In the genomic region with DNA sequence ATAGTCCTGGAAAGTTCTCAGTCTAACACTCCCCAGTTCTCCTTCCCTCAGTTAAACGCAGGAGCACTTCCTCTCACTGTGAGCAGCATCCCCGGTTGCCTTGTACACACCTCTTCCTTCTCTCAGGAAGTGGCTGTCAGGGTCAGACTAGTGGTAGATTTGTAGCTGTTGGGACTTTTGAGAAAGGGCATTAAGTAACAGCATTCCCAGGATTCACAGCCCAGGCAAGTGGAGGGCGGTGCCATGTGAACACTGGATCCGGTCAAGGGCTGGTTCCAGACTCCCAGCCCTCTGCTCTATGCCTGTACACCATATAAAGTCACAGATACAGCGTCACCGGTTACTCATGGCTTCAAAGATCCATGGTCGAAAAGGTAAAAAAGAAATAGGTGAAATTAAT, we compare ENCODE assay signal across 24 mouse cellular contexts.
DNase-seq lines count a peak whose midpoint lies in the region; ATAC-seq and TF ChIP-seq lines count a peak whose summit lies in the region.
"Had no signal": no experiment of that assay in that cellular context is flagged by ENCODE, and none has a peak within 500 bp of the region (broad histone marks: within the 10 kb centered on the region; RNA-seq: fewer than 3 reads in every experiment).

No protein-coding gene starts in this region.

- no peak for ATAC-seq in kidney, embryonic 15.5 days (replicated peaks; ENCODE audit: low FRiP score)
- ATAC-seq in kidney, embryonic 16.5 days (ENCODE audit: low FRiP score, low TSS enrichment): peak; percentile 65; the same call in 1 of the 2 replicates
- ATAC-seq: activated CD4-positive, CD25-positive, alpha-beta regulatory T cell, adult 4 months; forebrain, embryonic 16.5 days; Patski had no signal

- no peak overlapping the region for H3K4me3 ChIP-seq in kidney, embryonic 15.5 days (replicated peaks)
- H3K4me3 ChIP-seq in kidney, embryonic 16.5 days (ENCODE audit: low read length): no peak overlapping the region
- H3K4me3 ChIP-seq in layer of hippocampus, adult 2 months: no peak overlapping the region
- H3K4me3 ChIP-seq: embryonic facial prominence, embryonic 15.5 days; erythroblast, embryonic 14.5 days; forebrain, embryonic 10.5 days; heart, adult 2 months; heart, embryonic 15.5 days; hindbrain, embryonic 10.5 days had no signal

- no peak overlapping the region for H3K27ac ChIP-seq in kidney, embryonic 15.5 days
- H3K27ac ChIP-seq in kidney, embryonic 16.5 days (ENCODE audit: low read length): no peak overlapping the region
- no peak overlapping the region for H3K27ac ChIP-seq in layer of hippocampus, adult 2 months
- H3K27ac ChIP-seq: embryonic facial prominence, embryonic 15.5 days; forebrain, embryonic 10.5 days; heart, adult 2 months; heart, embryonic 15.5 days; hindbrain, embryonic 10.5 days; hindbrain, embryonic 14.5 days had no signal

- no peak overlapping the region for H3K4me2 ChIP-seq in kidney, embryonic 15.5 days
- no peak overlapping the region for H3K4me2 ChIP-seq in kidney, embryonic 16.5 days (replicated peaks; ENCODE audit: low read depth, low read length)
- H3K4me2 ChIP-seq: embryonic facial prominence, embryonic 15.5 days; heart, embryonic 11.5 days; heart, embryonic 15.5 days; hindbrain, embryonic 14.5 days had no signal

- TF ChIP-seq CTCF in layer of hippocampus, adult 2 months (conservative IDR thresholded peaks at IDR 0.05): no peak

- H3K9me3 ChIP-seq in kidney, embryonic 15.5 days (replicated peaks): no peaks in the 10 kb centered on the region
- no peaks in the 10 kb centered on the region for H3K9me3 ChIP-seq in kidney, embryonic 16.5 days (ENCODE audit: low read length)
- H3K9me3 ChIP-seq: embryonic facial prominence, embryonic 15.5 days; forebrain, embryonic 10.5 days; heart, embryonic 15.5 days; hindbrain, embryonic 10.5 days had no signal

- DNase-seq in kidney, adult 11 months: peak; percentile 50
- DNase-seq in kidney, adult 8-10 months: peak; percentile 26 to 59
- DNase-seq in kidney, postnatal 36 days: peak; percentile 43 to 60
- DNase-seq in retina, embryonic 14.5 days (ENCODE audit: low spot score): no peak
- DNase-seq in layer of hippocampus, adult 2 months (ENCODE audit: low spot score in 2 of 2): no peak
- DNase-seq: adrenal gland, postnatal 14 days; cerebellum, adult 18-20 months; cerebellum, adult 9-11 months; embryo, embryonic 11 days; gastrocnemius, postnatal 10 days; heart, adult 2 months; heart, postnatal 14 days had no signal

- no peak overlapping the region for H3K9ac ChIP-seq in kidney, embryonic 15.5 days
- no peak overlapping the region for H3K9ac ChIP-seq in kidney, embryonic 16.5 days (replicated peaks; ENCODE audit: low read length)
- H3K9ac ChIP-seq: embryonic facial prominence, embryonic 15.5 days; heart, embryonic 15.5 days; hindbrain, embryonic 14.5 days had no signal

- H3K36me3 ChIP-seq in kidney, embryonic 15.5 days: no peaks in the 10 kb centered on the region
- no peaks in the 10 kb centered on the region for H3K36me3 ChIP-seq in kidney, embryonic 16.5 days (ENCODE audit: insufficient read depth, low read length)
- H3K36me3 ChIP-seq: embryonic facial prominence, embryonic 15.5 days; forebrain, embryonic 10.5 days; heart, embryonic 15.5 days; hindbrain, embryonic 10.5 days had no signal

- peaks cover 8% of the 10 kb centered on the region for H3K4me1 ChIP-seq in kidney, embryonic 15.5 days
- no peaks in the 10 kb centered on the region for H3K4me1 ChIP-seq in kidney, embryonic 16.5 days (ENCODE audit: insufficient read depth, low read length)
- H3K4me1 ChIP-seq: embryonic facial prominence, embryonic 15.5 days; forebrain, embryonic 10.5 days; hindbrain, embryonic 10.5 days had no signal

- WGBS in kidney, embryonic 15.5 days: 69% methylated on average over 7 of the region's 7 CpGs
- 61% methylated on average over 7 of the region's 7 CpGs for WGBS in kidney, embryonic 16.5 days

- H3K27me3 ChIP-seq in kidney, embryonic 15.5 days: no peaks in the 10 kb centered on the region
- no peaks in the 10 kb centered on the region for H3K27me3 ChIP-seq in kidney, embryonic 16.5 days (ENCODE audit: insufficient read depth, low read length)
- H3K27me3 ChIP-seq: embryonic facial prominence, embryonic 15.5 days; heart, embryonic 15.5 days; Patski had no signal

Comparison
In these comparisons a context has a peak if more than half of its experiments do, and no peak if none do; other contexts are left out.
1. DNase-seq: peak in kidney, adult 11 months (single experiment), kidney, adult 8-10 months (2 of 2) and kidney, postnatal 36 days (2 of 2); none in retina, embryonic 14.5 days (single experiment) and layer of hippocampus, adult 2 months (0 of 2).